Mouse (Mus musculus) bone marrow, adult 2 months (tissue): ENCODE measurements at regions not wholly inside any gene's neighbourhood (a gene's known extent, or its start where the extent isn't known, plus 50 kb on each side); places are given as distances from the start of the nearest gene placed in this dataset.

Source experiments
- CTCF ChIP-seq: fragments of 200-500 bp; IDR thresholded peaks from 2 replicates; pipeline ENCODE4 v1.5.1; 2011; ENCODE audit warnings: low read length, control low read depth; ENCODE audit not compliant: control insufficient read depth, insufficient read depth
- POLR2A ChIP-seq: fragments of 200-500 bp; IDR thresholded peaks from 2 replicates; pipeline ENCODE4 v1.6.1; 2011; ENCODE audit warnings: low read depth, mild to moderate bottlenecking, control low read depth, low read length, borderline replicate concordance; ENCODE audit not compliant: control insufficient read depth

- TF ChIP-seq POLR2A (no peak), CTCF (no peak)
These were observed 242.5 kb upstream of the Pfn2 start for GRCm38 (mm10) chr3:58090396-58090795.
